Mouse (Mus musculus) mature B cell (primary cell): Measurements from ENCODE around the gene Cisd3.
"Not testable (repeated sequence)": the region's sequence is repeated elsewhere in the genome, so short reads cannot be mapped to it uniquely, and the experiment has no call there.

ENCODE experiments used
- in situ Hi-C: fragments of 300-500 bp; cut with MboI; formaldehyde crosslinking; loops from 2 replicates; pipeline ENCODE4 v1.14.3; 2019

Gene Cisd3

DNA sequence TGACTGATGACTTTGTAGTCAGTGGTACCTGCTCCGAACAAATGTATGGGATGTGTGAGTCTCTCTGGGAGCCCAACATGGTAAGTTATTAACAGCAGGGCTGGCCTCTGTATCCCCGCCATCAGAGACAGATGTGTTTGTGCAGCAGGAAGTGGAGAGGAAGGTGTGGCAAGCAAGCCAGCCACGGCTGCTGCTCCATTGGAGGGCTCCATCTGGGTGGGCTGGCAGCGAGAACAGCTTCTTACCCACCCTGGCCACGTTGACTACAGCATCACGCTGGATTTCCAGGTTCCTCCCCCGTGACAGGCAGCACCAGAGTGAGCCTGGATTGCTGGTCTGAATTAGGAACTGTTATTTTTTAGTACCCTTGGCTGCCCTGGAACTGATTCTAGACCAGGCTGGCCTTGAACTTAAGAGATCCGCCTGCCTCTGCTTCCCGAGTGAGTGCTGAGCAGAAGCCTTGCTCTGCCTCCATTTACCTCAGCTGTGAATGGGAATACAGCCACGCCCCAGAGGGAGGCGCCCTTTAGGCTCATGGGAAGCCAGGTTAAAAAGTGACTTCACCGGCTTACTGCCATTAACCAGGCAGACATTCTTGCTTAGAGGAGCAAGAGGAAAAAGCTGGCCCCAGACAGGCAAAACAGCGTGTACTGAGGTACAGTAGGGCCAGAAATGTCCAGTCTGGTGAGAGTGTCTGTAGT is 25.7 kb downstream of the Cisd3 start:
- in situ Hi-C loops, result no loop called here

DNA sequence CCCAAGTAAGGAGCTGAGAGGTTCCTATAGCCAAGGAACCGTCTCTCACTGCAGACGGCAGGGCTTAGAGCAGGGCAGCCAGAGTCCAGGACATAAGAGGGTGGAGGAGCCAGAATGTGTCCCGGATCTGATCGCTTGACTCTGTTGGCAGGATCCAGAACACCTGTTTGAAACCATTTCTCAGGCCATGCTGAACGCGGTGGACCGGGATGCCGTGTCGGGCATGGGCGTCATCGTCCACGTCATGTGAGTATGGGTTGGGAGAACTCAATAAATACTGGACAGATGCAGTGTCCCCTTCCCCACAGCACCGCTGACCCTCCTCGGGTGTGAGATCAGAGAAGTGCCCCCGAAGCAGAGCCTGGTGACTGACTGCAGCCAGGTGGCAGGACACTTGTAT is 26.7 kb downstream of the Cisd3 start:
- in situ Hi-C loops, result no loop called here

DNA sequence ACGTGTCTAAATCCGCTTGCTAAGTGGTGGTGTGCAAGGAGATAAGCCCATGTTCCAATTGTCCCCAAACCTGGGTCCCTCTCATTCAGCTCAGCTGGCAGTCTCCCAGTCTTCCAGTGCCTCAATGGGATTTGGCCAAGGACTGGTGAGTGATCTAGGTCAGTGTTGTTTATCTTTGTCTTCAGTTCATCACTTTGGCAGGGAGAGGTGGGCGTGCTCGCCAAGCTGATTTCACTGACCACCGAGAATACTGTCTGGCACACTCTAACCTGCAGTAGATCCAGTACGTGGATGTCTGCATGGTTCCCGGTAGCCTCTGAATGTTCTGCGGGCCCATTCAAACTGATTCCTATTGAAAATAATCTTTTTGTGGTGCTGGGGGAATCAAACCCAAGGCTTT is 28.3 kb downstream of the Cisd3 start:
- in situ Hi-C loops, result no loop called here

DNA sequence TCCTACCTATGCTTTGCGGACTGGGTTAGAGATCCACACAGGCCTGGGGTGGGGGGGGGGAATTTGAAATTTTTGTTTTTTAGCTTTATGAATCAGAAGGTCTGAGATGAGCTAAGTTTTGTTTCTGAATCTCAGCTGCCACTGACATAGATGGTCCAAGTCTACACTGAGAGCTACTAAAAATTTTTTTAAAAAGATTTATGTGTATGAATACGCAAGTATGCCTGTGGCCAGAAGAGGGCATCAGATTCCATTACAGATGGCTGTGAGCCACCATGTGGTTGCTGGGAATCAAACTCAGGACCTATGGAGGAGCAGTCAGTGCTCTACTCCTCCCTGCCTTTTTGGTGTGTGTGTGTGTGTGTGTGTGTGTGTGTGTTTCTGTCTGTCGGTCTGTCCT is 28.7 kb downstream of the Cisd3 start:
- in situ Hi-C loops, result no loop called here

DNA sequence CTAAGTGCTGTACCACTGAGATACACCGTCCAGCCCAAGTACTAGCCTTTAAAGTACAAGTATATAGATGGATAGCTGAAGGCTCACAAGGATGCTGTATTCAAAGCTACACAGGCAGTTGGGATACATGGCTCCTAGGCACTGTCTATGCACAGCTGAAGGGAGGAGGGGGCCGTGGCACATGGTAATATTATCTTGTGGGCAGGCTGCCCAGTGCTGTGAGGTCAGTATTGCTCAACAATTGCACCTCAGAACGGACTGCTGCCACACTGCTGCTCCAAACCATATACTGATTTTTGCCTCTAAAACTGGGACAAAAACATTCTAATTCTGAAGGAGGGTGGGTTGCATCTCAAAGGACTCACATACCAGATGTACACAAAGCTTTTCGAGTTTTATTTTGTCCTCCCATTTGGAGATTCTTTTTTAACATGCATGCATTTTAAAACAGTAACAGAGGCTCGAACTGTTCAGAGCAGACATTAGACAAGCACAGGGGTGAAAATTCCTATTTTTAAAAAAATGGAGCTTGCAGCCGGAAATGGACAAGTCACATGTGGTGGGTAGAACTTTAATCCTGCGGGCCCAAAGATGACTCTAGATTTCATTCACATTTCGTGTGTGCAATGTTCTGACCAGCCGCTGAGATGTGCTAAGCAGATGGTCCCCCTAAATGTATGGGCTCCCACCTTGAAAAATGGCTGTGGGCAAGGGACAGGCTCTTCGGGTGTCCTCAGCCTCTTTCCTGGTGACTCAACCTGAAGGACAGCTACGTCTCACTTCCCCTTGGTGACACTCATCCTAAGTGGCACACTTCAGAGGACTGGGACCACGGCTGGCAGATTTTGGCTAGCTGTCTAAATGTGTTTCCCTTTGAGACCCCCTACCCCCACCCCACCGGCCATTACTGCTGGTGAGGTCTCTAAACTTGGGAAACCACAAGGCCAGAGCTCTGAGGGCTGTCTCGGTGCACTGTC is 29.4 kb downstream of the Cisd3 start:
- in situ Hi-C loops, result no loop called here

DNA sequence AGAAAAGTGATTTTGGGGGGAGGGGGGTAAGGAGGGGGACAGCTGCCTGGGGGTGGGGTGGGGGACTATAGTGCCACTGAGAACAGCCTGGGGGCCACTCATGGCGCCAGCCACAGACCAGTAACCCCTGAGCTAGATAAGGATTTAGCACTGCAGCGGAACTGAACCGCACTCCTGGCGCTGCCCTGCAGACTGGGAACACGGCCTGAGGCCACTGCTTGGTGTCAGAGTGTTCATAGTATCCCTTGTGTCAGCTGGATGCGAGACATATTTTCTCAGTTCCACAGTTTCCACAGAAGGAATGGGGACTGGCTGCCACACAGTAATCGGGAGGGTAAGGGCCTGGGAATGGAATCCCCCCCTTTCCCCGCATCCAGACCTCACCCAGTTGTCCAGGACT is 30.4 kb downstream of the Cisd3 start:
- in situ Hi-C loops, result no loop called here

DNA sequence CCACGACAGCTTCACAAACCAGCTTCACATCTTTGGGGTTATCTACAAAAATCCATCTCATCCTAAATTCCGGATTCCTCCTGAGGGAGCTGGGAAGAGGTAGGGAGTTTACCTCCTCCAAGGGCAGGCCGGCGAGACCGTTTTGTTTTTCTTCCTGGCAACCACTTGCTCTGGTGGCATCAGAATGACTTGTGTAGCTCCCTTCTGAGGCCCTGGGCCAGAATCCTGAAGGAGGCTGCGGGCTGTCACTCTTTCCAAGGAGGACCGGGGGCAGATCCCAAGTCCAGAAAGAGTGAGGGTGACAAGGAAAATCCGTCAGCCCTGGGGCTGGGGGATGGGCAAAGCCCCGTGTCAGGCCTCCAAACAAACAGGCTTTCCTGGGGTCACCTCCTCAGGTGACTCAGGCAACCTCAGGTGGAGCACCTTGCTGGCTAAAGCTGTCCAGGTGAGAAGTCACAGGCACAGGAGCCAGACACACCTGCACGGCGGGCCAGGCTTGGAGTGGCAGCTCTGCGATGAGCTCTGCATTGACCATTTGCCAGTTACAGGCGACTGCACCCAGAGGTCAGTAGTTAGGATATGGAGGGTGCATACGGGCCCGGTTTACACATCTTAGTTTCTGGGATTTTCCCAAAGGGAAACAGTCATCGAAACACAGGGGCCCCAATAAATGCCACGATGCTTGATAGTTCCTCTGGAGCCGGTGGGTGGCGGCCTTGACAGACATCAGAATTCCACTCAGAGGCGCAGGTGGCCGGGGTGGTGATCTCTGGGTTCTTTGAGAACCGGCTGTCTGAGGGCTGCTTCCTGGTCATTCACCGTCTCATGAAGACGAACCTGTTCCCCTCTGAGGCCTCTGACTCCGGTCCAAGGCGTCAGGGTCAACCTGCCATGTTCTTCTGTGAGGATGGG is 32.0 kb downstream of the Cisd3 start:
- in situ Hi-C loops, result no loop called here

DNA sequence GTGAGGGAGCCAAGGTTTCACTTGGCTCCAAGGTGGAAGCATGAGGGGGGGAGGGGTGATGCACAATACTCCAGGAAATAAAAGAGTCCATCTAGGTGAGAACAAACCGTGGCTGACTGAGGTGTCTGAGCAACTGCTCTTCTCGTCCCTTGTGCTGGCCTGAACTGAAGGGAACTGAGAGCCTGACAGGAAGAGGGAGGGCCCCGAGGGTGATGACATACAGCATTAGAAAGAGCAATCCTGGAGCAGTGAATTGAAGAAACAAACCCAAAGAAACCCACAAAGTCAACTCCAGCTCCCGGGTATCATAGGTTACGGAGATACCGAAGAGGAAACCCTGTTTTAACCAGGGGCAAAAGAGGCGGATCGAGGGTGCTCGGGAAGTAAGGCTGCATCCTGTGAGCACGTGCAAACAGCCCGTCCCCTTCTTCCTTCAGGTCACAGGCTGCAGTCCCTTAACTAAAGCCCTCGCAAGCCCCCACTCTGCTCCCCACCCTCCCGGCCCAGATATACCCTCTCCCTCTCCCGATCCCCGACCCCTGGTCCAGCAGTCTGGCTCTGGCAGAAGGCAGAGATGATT is 32.7 kb downstream of the Cisd3 start:
- in situ Hi-C loops, result no loop called here

DNA sequence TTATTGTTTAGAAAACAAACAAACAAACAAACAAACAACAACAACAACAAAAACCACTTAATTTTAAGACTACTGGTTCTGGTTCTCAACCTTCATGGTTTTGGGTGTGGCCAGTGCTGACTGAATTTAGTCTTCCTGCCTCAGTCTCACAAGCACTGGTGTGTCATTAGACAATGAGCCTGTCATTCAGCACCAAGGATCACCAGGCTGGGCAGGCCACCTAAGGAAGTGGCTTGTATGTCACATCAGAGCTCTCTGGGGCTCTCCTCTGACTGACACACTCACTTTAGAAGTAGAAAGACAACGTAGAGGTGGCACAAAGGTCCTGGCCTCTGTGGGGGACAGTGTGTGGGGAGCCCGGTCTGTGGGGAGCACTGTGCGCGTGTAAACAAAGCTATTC is 33.4 kb downstream of the Cisd3 start:
- in situ Hi-C loops, result no loop called here

DNA sequence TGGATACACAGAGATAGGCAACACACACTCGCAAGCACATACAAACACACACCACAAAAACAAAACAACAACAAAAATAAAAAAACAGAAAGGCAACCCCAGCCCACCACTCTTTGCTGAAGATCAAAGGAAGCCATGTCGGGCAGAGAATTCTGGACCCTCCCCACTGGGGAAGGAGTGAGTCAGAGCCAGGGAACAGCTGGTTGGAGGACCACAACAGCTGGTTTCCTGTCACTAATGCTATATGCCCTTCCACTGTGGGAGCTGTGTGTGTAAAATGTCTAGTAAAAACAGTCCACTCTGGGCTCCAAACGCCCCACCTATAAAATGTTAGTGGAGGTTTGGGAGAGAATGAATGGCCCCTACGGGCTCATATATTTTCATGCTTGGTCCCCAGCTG is 35.7 kb downstream of the Cisd3 start:
- in situ Hi-C loops, result no loop called here

DNA sequence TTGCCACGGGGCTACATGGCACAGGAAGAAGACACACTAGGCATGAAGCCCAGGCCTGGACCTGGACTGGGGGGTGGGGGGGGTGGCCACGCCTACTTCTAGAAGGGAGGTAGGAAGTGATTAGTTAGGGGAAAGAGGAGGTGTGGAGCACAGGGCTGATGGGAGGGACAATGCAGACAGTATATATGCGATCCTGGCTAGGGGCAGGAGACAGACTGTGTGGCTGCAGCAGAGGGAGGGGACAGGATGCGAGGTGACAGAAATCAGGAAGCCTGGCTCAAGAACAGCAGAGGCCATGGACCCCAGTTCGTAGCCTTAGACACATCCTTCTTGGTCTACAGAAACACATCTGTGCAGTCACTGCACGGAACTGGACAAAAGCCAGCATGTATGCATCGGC is 38.1 kb downstream of the Cisd3 start:
- in situ Hi-C loops, result no loop called here

DNA sequence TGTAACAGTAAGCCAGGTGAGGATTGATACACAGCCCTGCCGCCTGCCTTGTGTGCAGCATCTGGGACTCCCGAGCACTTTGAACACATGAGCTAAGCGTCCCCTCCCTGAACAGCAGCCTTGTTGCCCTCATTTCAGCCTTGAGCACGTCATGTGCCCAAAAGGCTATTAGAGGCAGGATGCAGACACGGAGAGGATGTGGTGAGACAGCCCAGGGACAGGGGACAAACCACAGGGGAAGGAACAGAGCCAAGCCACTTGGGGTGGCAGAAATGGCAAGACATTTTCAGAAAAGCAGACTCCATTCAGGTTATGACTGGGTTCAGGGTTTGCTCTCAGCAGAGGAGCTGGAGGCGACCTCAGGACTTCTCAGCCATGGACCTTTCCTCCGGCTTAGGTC is 42.7 kb downstream of the Cisd3 start:
- in situ Hi-C loops, result no loop called here

DNA sequence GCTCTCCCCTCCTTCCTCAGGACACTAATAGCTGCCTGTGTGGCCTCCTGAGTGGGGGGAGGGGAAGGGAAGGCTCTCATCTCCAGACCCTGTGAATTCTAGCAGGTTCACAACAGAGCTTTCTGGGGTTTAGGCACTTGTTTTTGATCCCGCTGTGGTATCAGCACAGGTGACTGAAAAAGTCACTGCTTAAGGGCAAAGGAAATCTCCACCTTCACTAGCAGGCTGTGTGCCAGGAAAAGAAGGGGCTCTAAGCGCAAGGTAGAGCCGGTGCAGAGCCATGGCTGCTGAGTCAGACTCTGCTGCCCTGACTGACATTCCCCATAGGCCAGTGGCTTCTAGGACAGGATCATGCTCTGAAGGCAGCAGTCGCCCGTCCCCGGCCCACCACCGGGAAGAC is 43.1 kb downstream of the Cisd3 start:
- in situ Hi-C loops, result no loop called here

DNA sequence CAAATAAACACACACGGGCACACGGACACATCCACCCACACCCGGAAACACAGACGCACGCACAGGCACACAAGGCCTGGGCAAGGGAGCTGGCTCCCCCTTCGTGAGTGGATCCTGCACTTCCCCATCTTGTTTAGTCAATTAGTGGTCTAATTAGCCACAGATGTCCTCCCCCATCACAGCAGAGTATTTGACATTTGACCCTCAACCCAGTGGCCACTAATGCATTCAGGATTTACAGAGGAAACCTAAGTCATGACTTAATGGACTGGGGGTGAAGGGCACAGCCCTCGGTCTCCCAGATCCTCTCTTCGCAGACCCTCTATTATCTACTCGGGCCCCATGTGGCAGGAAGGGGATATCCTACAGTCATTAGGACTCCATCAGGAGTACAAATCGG is 48.1 kb downstream of the Cisd3 start:
- in situ Hi-C loops, result no loop called here

DNA sequence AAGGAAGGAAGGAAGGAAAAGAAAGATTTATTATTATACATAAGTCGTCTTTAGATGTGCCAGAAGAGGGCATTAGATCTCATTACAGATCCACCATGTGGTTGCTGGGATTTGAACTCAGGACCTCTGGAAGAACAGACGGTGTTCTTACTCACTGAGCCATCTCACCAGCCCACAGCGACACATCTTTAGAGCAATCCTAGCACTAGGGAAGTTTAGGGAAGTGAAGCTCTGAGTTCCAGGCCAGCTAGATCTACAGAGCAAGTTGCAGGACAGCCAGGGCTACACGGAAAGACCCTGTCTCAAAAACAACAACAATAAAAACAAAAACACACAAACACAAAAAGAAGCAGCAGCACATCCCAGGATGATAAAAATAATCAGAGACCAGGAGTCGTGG is 49.2 kb downstream of the Cisd3 start:
- in situ Hi-C loops, result not testable (repeated sequence)

DNA sequence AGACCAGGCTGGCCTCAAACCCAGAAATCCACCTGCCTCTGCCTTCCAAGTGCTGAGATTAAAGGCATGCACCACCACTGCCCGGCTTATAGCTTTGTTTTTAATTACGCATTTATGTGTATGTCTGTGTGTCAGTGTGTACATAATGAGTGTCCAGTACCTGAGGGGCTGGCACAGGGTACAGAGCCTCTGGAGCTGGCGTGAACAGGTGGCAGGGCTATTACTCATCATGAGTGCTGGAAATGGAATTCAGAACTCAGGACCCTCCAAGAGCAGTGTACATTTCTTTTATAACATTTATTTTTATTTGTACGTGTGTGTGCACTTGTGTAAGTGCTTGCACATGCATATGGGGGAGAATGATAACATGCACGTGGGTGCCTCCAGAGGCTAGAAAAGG is 51.0 kb downstream of the Cisd3 start:
- in situ Hi-C loops, result no loop called here

DNA sequence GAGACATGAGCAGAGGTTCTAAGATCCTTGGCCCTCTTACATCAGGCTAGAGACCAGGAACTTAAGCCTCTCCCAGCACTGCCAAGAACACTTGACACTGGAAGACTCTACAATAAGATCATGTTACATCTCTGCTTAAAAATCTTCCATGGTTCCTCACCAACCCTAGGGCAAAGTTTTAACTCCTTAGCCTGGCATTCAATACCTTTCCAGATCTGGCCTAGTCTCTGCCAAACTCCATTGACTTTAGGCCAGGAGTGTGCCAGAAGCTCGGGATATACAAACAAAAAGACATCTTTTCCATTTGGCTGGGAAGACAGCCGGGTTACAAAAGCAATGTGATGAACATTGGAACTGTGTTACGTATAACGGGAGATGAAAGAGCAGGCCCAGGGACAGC is 52.0 kb downstream of the Cisd3 start:
- in situ Hi-C loops, result no loop called here
